Mouse (Mus musculus) CH12.LX (cell line): ENCODE data around the gene Zc3h18.

ENCODE experiments used
- HCFC1 ChIP-seq: IDR thresholded peaks from 2 replicates; pipeline ENCODE4 v1.6.1; 2012; ENCODE audit warnings: low read depth, mild to moderate bottlenecking, inconsistent platforms, low read length, improper control_type of control experiment
- POLR2AphosphoS2 ChIP-seq: IDR thresholded peaks from 2 replicates; pipeline ENCODE4 v1.6.1; 2011; ENCODE audit warnings: low read depth, low read length, improper control_type of control experiment
- USF1 ChIP-seq: IDR thresholded peaks from 2 replicates; pipeline ENCODE4 v1.6.1; 2014; ENCODE audit warnings: low read depth, mild to moderate bottlenecking, inconsistent platforms, low read length, improper control_type of control experiment

DNA sequence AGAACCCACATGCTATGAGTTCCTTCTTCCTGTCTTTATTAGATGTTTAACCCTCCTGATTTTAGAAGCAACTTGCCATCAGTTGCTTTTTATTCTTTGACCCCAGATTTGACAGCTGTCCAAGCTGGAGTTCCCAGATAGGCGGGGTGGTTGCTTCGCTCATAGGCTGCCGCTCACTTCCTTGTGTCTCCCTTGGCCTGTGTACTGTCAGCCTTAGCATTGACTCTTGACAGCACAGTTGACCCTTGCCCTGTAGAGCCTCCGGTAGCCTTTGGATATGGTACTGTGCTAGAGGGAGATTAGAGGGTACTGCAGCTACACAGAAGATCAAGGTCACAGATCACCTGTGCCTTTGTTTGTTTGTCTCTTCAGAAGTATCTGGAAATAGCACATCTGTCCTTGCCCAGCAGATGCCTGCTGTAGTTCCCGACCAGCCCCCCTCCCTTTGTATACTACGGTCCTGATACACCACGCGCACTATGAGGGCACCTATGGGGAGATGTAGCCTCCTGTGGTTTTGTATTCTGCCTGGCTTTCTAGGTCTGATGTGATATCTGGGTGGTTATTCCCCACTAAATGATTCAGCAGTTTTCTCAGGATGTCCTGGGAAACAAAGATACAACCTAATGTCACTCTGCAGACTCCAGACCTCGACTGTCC is 28.9 kb downstream of the Zc3h18 start:
- no peak for TF ChIP-seq HCFC1
- TF ChIP-seq USF1, result no peak
- TF ChIP-seq POLR2AphosphoS2, result no peak
